Mouse (Mus musculus): ENCODE data around the gene Higd1a.

Gene Higd1a

DNA sequence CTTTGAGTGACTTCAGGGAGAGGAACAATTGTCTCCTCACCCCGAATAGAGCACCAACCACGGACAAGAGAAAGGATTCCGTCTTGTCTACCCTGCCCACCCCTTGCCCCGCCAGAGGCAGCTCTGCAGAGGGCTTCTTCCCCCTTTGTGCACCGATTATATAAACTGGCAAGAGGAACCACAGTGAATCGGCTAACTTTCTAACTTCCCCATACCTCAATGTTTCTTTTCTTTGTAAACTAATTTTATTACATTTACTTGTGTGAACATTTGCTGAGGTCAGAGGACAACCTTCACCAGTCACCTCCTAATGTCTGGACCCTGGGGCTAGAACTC is at the start of gene Higd1a:
Gene Higd1a (minus strand): TSS at position 210 of the 336 bp plus-strand sequence.
- no peak for DNase-seq

DNA sequence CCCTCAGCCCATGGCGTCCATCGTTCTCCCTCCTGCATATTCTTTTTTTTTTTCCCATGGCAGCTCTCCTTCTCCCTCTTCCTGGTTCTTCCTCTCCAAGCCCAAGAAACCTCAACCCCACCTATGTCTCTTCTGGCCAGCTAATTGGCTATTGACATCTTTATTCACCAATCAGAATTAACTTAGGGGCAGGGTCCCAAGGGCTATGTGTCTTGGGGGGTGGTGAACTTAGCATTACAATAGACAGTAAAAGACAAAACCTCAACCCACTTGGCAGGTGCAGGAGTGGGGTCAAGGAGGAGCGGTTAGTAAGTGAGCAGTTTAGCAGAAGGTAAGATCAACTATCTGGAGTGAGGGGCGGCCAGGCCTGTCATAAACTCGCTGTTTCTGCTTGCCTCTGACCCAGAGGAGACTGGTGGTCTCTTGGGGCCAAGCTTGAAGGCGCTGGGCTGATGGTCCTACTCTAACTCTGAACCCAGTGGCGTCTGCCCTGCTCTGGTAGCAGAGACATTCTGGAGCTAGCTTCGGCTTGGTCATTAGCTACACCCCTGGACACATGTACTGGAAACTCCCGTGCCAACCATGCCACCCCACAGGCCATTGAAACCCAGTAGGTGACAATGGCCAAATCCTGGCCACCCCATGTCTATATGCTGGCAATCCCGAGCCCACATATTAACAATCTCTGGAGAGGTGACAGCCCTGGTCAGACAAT is 49.4 kb upstream of the Higd1a start:
- DNase-seq: no peak

DNA sequence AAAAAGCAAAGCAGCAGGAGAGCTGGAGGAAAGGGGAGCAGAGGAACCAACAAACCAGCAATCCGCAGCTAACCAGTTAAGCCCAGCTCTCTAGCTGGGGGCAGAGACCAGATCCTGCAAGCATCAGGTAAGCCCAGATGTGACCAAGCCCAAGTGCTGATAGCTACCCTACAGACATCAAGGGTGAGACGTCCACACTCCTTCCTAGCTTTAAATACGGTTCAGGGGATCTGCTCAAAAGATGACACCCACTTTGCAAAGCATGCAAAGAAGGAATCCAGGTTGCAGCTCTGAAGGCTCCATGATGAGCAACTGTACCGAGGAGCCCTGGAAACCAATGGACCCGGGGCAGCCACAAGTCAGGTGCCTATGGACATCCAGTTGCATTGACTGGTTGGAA is 48.3 kb upstream of the Higd1a start:
- DNase-seq: no peak

DNA sequence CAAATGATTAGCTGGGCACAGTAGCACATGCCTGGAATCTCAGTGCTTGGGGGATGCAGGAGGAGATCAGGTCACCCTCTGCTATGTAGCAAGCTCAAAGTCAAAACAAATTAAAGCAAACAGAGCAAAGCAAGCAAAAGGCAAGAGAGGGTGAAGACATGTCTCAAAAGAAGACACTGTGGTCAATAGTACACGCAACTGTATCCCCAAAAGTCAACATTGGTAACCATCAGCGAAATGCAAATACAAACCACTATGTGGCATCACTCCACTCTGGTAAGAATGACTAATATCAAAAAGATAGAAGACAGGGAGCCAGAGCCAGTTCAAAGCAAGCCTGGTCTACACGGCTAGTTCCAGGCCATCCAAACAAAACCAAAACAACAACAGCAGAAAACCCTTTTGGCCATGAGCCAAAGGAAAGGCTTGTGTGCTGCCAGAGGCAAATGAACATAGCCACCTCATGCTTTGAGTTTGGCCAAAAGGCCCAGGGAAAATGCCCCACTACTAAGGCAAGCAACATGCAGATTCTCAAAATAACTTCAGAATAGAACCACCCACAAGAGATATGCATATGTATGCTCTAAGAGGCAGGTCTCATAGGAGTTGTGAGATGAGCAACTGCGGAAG is 47.5 kb upstream of the Higd1a start:
- no peak for DNase-seq

DNA sequence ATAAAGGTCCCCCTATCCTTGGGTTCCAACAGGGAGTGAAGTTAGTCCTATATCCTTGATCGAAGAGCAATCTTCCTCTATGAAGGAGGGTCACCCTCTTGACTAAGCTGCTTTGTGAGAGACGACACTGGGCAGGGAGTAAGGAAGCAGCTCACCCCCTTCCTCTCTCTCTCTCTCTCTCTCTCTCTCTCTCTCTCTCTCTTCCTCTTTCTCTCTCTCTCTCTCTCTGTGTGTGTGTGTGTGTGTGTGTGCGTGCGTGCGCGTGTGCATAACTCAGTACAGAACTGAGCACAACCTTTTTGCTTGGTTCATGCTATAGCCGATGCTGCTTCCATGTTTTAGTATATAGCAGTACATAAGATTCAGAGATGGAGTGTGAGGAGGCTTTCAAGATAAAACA is 46.8 kb upstream of the Higd1a start:
- DNase-seq: no peak

DNA sequence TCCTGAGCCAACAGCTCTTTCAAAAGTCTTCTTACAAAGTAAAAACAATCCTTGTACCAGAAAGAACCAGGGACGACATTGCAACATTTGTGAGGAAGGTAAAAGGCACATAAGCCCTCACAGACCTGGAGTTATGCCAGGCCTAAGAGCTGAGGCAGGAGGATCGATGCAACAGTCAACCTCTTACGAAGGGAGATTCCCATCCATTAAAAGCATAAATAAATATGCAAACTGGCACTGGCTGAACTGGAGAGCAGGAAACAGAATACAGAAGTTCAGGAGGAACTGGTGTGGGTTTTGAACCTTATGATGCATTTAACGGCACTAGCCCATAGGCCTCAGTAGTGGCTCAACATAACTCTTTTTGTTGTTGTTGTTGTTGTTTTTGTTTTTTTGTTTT is 46.2 kb upstream of the Higd1a start:
- no peak for DNase-seq

DNA sequence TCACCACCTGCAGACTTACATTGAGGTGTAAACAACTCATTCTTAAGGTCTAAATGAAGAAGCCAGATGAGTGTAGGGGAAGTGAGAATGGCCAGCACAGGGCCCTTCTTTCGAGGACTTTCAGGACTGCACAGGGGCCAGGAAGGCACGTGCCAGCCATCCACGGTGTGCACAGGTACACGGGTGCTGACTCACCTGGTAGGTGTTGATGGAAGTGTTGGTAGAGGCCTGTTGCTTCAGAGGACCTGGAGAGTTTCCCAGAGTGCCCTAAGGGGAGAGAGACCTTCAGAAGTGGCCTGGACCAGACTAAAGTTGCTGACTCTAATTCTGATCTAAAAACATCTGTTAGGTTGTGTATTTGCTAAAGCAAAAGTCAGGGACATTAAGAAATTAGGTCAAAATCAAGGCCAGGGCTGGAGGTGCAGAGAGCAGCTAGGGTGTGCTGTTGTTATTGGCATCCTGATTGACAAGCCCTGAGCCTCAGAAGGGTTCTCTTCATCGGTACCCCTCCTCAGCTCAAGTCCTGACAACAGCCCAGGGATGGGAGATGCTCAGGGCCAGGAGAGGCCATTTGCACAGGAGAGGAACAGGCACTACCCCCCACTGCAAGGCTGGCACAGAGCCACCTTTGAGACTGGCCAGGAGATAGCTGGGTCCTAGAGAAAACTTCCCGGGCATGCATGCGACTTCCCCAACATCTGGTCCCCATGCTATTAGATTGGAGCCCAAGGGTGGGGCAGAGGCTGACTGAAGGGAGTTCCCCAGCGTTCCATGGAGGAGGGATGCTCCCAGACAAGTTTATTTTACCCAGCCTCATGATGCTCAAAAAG is 45.5 kb upstream of the Higd1a start:
- DNase-seq: peak; percentile 43 to 49

DNA sequence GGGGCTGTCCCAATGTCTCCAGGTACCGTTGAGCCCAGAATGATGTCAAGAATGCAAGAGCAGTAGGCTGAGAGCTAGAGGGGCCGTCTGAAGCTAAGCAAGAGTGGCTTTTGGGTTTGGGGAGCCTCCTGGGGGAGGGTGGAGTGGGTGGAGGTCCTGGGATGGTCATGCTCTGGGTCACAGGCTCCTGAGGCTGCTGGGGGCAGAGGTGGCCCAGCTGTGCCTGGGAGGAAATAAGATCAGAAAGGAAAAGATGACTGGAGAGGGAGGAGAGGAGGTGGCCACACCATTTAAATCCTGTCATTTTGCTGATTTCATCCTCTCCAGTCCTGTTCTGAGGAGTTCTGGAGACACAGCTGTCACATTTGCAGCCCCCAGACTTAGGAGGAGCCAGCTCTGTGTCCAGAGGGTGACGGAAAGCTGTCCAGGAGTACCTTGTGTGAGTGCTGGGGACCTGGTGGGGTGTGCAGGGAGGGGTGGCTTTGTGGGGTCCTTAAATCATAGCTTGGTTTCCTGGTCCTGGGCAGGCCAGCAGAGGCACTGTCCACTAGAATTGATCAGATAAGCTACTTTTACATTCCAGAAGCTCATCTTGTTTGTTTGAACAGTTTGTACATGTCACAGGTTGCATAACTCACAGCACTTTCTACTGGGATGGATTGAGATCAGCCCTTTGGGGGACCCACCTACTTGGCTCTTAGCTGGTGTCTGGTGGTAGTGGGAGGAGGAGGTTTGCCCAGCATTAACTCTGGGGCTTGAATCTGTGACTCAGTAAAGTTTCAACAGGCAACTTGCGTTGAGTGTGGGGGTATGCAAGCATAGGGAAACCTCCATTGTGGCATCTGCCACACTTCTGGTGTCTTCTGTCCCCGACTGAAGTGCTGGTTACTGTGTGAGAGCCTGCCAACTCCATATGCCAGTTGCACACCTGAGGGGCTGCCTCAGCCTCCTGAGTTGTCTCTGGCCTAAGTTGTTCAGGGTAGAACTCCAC is 43.8 kb upstream of the Higd1a start:
- no peak for DNase-seq

DNA sequence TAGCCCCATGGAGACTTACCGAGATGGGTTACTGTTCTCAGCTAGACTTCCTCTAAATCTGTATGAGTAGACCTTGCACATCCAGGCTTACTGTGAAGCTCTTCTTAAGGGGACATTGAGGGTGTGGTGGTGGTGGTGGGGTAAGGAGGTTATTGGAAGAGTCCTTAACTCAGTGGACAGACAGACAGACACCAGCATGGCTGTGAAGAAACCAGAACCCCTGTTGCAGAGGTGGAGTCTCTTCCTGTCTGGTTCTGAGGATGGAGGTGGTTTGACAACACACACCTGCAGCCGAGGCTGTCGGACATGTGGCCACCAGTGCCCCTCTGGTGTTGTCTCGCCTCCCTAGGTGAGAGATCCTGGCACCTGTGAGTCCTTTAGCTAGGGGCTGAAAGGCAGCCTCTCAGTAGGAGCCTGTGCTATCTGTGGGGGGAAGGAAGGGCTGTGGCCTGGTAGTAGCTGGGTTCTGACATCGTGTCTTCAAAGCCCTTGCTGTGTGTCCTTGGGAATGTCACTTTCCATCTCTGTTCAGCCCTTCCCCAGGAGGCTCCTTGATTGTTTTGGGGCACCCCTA is 42.2 kb upstream of the Higd1a start:
- no peak for DNase-seq

DNA sequence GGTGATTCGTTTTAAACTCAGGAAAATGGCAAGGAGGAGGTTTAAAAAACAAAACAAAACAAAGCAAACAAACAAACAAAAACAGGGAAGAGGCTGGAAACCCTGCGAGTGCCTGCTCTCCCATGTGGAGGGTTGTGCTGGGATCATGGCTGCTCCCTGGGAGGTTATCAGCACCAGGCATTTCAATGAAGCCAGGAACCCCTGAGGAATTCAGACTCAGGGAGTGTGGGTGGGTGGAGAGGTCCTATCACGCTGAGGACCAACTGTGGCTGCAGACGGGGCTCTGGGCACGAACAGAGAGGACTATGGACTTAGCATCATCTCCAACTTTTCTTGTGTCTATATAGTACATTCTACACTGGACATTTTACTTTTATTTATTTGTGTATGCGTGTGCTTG is 41.1 kb upstream of the Higd1a start:
- no peak for DNase-seq

DNA sequence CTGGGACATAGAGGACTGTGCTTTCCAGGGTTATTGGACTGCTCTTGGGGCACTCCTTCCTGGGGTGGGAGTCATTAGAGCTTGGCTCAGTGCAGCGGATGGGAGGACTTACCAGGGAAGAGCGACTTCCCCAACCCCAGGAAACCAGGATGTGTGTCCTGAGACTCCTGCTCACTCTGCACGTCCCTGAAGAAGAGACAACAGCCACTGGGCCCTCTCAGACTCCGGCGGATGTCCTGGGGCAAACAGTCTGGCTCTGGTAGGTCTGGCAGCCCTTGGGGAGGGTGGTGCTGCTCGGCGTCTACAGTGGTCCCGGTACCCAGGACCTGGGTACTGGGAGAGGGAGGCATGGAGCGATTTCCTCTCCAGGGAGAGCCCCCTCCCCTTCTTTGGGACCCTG is 40.1 kb upstream of the Higd1a start, which contains the start of gene Ackr2:
Gene Ackr2 (plus strand): TSS at position 111 of the 400 bp plus-strand sequence.
- no peak for DNase-seq

DNA sequence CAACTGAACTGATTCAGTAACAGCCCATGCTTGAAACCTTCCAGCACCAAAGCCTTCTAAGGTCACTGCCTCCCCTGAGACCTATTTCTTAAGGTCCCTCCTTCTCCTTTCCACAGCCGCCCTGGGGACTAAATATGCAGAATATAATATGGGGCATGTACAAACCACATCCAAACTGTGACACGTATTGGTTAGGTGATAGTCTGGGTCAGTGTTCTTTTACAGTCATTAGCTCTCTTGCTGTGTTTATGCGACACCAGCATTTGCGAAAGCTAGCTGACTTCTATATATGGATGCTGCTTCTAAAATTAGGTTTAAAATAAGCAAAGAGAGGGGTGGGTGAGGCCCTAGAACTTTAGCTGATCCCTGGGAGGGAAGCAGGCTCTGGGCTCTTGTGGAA is 38.7 kb upstream of the Higd1a start:
- DNase-seq: no peak

DNA sequence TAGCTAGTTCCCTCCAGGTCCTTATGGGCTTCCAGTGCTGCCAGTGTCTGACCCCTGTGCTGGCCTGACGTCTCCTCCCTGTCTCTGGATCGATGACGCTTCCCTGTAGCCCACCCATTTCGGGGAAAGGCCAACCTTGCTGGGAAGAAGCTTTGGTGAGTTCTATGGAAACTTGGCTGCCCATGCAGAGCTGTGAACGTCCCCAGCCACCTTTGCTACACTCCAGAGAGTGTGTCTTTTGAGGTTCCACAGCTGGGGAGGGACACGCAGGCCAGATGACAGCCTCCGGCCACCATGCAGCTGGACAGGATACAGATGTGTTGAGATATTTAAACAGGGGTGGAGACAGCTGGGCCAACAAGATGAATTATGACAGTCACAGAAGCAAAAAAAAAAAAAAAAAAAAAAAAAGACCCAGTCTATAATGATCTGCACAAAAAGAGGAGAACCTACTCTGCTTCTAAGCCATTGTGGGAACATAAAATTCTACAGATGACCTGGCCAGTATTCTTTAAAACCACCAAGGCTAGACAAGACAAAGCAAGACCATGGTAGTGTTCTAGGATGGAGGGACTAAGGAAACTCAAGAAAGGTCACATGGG is 37.3 kb upstream of the Higd1a start:
- DNase-seq: no peak

DNA sequence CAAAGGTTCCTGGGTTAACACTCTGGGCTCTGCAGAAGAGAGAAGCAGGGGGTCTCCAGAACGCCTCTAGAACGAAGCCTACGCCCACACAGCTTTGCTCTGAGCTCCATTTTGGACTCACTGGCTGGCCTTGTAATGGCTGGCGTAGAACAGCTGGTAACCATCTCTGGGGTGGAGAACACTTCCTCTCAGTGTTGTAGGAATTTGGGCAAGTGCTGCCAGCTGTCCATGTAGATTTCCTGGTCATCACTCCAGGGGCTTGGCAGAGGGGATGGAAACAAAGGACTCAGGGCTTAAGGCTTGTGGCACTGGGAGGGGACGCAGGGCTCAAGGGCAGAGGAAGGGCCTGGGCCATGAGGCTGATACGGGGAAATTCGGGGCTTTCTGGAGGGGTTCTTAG is 36.3 kb upstream of the Higd1a start:
- DNase-seq: no peak

DNA sequence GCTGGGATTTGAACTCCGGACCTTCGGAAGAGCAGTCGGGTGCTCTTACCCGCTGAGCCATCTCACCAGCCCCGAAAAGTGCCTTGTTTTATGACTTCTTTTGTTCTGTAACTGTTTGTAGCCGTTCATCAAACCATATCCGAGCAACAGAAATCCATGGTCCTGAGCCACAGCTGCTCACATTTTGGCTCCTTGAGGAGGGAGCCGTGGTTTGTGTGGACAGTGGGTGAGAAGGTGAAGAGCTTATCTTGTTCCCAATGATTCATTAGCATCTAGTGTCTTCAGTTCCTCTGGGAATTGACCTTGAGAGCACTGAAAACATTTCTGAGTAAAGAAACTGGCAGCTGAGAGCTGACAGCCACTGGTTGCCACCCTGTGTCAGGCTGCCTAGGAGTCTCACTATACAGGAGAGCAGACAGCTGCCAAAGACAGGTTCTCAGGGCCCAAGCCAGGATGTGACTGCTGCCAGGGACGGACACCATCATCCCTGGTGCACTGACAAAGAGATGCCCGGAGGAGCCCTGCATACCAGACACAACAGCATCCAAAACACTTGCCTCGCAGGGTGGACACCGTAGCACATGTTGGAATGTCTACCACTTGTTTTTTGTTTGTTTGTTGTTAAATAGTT is 34.0 kb upstream of the Higd1a start:
- no peak for DNase-seq

DNA sequence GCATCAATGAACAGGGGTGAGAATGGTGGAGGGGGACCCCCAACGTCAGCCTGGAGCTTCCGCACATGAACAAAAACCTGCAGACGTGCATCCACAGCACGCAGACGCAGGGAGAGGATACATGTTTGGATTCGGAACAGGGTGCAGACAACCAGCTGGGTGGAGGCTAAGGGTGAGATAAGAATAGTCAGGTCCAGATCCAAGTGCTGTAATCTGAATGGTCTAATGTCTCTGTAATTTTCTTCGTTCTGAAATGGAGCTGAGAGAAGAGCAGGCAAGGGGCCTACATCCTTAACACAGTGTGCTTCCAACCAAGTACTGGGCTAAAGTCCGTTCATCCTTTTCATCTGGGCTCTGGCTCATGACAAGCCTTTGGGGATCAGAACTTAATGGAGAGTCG is 33.1 kb upstream of the Higd1a start:
- no peak for DNase-seq

DNA sequence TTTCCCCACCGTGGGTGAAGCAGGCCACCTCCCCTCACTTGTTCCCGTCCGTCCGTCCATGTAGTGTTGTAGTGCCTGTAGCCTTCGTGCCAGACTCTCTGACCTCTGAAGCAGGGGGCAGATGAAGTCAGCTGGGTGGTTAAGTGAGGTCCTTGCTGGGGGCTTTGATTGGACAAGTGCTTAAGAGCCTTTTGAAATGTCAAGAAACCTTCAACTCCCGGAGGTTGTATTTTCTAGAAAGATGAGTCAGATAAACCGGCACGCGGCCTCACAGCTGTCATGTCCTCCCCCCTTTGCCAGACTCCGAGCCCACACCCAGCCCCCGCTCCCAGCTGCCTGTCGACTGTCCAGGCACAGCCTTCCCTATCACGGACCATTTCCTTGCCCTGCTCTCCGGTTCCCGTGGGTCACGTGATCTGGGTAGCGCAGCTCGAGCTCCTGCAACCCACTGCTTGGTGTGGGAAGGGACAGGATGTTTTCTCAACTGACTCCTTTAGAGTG is 32.3 kb upstream of the Higd1a start:
- DNase-seq: no peak

DNA sequence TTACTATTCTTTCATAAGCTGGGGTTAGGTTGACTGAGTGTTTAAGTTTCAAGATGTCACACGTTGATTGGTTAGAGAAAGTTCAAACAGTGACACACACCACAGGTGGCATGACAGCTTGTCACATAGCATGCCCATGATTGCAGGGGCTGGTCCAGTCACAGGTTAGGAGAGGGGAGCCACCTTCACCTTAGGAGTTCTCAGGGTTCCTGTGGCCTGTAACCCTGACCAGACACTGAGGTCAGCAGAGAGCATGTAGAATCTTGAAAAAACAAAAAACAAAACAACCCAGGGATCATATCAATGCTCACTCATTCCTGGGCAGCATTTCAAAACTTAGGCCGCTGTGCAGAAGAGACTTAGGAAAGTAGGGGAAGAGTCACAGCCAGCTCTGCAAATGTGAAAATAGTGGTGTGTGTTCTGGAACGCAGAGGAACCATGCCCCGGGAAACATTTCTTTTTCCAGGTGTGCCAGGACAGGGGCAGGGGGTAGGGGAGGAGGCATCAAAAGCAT is 31.8 kb upstream of the Higd1a start:
- DNase-seq: no peak

DNA sequence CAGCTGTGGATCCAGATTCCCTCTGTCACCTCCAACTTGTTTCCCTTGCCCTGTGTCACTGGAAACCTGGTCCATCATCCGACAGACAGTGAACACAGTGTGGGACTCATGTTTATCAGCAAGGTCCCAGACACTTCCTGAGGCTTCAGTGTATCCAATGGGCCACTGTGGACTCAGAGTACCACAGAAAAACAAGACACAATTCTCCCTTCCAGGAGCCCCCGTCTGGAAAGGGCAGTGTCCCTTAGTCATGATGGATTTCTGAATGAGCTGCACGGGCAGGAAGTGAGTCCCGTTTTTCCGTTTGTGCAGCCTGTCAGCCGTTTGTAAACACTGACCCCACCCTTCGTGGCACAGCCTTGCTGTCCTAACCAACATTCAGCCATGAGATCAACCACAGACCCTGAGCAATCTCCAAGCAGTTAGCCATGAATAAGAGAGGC is 23.9 kb upstream of the Higd1a start:
- no peak for DNase-seq

DNA sequence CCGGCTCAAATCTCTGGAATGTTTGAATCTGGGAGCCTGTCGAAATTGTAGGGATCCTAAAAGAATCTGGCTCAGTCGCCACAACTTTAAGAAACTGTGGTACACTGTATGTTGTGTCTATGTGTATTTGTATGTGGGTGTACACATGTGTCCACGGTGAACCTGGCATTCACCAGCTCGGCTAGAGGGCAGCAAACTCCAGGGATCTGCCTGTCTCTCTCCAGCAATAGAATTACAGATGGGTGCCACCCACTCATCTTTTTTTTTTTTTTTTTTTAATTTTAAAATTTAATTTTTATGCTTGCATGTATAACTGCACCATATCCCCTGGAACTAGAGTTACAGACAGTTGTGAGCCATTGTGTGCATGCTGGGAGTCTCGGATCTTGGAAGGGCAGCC is 23.1 kb upstream of the Higd1a start:
- DNase-seq: no peak

DNA sequence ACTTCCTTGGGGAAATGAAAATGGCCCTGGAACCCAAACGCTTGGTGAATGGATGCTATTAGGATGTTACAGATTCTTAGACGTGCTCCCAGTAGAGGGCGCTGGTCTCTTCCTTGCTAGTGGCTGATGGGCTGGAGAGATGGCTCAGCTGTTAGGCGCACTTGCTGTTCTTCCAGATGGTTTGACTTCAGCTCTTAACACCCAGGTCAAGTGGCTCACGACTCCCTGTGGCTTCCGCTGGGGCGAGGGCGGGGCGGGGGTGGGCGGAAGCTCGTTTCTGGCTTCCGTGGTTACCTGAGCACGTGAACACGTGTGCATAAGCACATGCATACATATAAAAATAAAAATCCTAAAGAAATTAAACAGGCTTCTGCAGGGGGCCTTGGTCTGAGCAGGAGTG is 22.7 kb upstream of the Higd1a start:
- DNase-seq: peak; percentile 62 to 64

Measured in cerebellum, adult 18-20 months (tissue).